Mouse (Mus musculus): ENCODE data around the gene Acod1. TPM values are rescaled to one million over a fixed set of nuclear protein-coding genes. Genes with fewer than 3 reads are reported as not detected.
A peak's percentile ranks its signal among the peaks of the same experiment; 100 is the strongest.

Gene Acod1
- total and polyA plus RNA-seq, 2 experiments from 2014 or later, result not detected

- Histone ChIP-seq H3K4me1 (ENCODE audit: insufficient read depth, low read length) (peaks cover 3% of the 10 kb centered on the region; the same call in 1 of the 2 replicates), H3K9ac (replicated peaks; ENCODE audit: low read length) (no peak overlapping the region), H3K9me3 (ENCODE audit: low read length) (no peaks in the 10 kb centered on the region), H3K27ac (no peak overlapping the region), H3K27me3 (ENCODE audit: insufficient read depth, low read length) (no peaks in the 10 kb centered on the region), H3K36me3 (ENCODE audit: insufficient read depth, low read length) (peaks cover 4% of the 10 kb centered on the region; the same call in 1 of the 2 replicates), H3K4me2 (ENCODE audit: low read depth, low read length) (no peak overlapping the region), H3K4me3 (ENCODE audit: low read length) (no peak overlapping the region)
- no peak for ATAC-seq
- DNase-seq (ENCODE audit: low spot score), result no peak
- no peak for TF ChIP-seq CTCF (IDR thresholded peaks at IDR 0.05; ENCODE audit: low read depth)
- 92% methylated on average over 12 of the region's 12 CpGs for WGBS
These were observed 24.7 kb downstream of the Acod1 start for GRCm38 (mm10) chr14:103071471-103071870.

- H3K9me3 ChIP-seq (ENCODE audit: low read length), result no peaks in the 10 kb centered on the region
- no peak overlapping the region for H3K9ac ChIP-seq (replicated peaks; ENCODE audit: low read length)
- H3K4me2 ChIP-seq (ENCODE audit: low read depth, low read length), result no peak overlapping the region
- H3K4me1 ChIP-seq (ENCODE audit: insufficient read depth, low read length), result peaks cover 3% of the 10 kb centered on the region; the same call in 1 of the 2 replicates
- no peak for TF ChIP-seq CTCF (IDR thresholded peaks at IDR 0.05; ENCODE audit: low read depth)
- DNase-seq (ENCODE audit: low spot score) (no peak), ATAC-seq (no peak)
- H3K36me3 ChIP-seq (ENCODE audit: insufficient read depth, low read length), result peaks cover 4% of the 10 kb centered on the region; the same call in 1 of the 2 replicates
- H3K4me3 ChIP-seq (ENCODE audit: low read length), result no peak overlapping the region
- H3K27me3 ChIP-seq (ENCODE audit: insufficient read depth, low read length), result no peaks in the 10 kb centered on the region
- no peak overlapping the region for H3K27ac ChIP-seq
- WGBS, result 92% methylated on average over 4 of the region's 4 CpGs
These were observed 26.0 kb downstream of the Acod1 start for GRCm38 (mm10) chr14:103072731-103073130.

- Histone ChIP-seq H3K4me2 (ENCODE audit: low read depth, low read length) (no peak overlapping the region), H3K27ac (no peak overlapping the region), H3K9ac (replicated peaks; ENCODE audit: low read length) (no peak overlapping the region), H3K9me3 (ENCODE audit: low read length) (no peaks in the 10 kb centered on the region), H3K27me3 (ENCODE audit: insufficient read depth, low read length) (no peaks in the 10 kb centered on the region), H3K36me3 (ENCODE audit: insufficient read depth, low read length) (peaks cover 4% of the 10 kb centered on the region; the same call in 1 of the 2 replicates), H3K4me3 (ENCODE audit: low read length) (no peak overlapping the region), H3K4me1 (ENCODE audit: insufficient read depth, low read length) (peaks cover 3% of the 10 kb centered on the region; the same call in 1 of the 2 replicates)
- ATAC-seq (no peak), DNase-seq (ENCODE audit: low spot score) (no peak)
- 72% methylated on average over 8 of the region's 8 CpGs for WGBS
- no peak for TF ChIP-seq CTCF (IDR thresholded peaks at IDR 0.05; ENCODE audit: low read depth)
These were observed 27.0 kb downstream of the Acod1 start for GRCm38 (mm10) chr14:103073825-103074224.

DNA sequence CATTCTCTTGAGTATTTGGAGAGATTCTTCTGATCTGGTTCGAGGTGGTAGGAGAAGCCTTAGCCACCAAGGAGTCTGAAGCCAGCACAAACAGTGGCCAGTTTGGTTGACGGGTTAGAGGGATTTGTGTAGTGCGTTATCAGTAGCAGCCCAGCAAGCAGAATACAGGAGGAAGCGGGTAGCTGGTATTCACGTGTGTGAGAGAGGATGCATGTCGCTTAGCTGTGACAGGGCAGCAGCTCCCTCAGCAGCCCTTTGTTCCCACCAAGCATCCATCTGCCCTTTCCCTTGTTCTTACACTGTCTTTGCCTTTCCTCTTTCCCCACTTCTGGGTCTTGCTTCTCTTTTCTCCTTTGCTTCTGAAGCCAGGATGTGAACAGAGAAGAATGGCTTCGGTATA, 28.4 kb downstream of the Acod1 start:
- H3K27ac ChIP-seq, result no peak overlapping the region
- no peak overlapping the region for H3K4me3 ChIP-seq (ENCODE audit: low read length)
- H3K4me1 ChIP-seq (ENCODE audit: insufficient read depth, low read length), result no peaks in the 10 kb centered on the region
- ATAC-seq (no peak), DNase-seq (ENCODE audit: low spot score) (no peak)
- H3K4me2 ChIP-seq (ENCODE audit: low read depth, low read length), result no peak overlapping the region
- WGBS, result 71% methylated on average over 7 of the region's 7 CpGs
- peaks cover 4% of the 10 kb centered on the region; the same call in 1 of the 2 replicates for H3K36me3 ChIP-seq (ENCODE audit: insufficient read depth, low read length)
- TF ChIP-seq CTCF (IDR thresholded peaks at IDR 0.05; ENCODE audit: low read depth), result no peak
- no peak overlapping the region for H3K9ac ChIP-seq (replicated peaks; ENCODE audit: low read length)
- no peaks in the 10 kb centered on the region for H3K27me3 ChIP-seq (ENCODE audit: insufficient read depth, low read length)
- no peaks in the 10 kb centered on the region for H3K9me3 ChIP-seq (ENCODE audit: low read length)

DNA sequence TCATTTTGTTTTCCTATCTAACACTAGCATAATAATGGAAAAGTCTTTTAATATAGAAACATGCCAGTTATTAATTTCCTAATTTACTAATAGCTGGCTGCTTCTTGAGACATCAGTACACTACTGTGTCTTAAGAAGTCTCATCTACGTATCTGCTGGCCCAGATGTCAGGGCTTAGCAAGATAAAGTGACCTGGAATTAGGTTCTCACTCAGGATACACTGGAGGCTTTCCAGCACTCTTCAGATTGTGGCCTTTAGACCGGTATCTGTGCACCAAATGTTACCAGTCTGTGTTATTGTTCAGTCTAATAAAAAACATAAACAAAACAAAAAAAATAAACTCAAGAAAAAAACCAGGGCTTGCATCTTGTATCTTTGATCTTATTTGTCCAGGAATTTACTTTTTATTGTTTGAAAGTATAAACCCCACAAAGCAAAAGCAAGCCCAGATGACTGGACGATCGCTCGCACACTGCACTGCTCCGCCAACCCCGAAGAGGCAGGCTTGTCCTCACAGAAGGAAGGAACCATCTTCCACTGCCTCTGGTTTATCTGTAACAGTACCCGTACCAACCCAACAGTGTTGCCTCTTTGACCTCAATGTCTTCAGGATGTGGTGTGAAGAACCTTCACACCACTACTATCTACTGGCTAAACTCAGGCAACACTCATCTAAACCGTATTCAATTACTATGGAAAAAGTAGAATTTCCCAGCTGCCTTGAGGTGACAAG, 30.7 kb downstream of the Acod1 start:
- no peak overlapping the region for H3K4me3 ChIP-seq (ENCODE audit: low read length)

DNA sequence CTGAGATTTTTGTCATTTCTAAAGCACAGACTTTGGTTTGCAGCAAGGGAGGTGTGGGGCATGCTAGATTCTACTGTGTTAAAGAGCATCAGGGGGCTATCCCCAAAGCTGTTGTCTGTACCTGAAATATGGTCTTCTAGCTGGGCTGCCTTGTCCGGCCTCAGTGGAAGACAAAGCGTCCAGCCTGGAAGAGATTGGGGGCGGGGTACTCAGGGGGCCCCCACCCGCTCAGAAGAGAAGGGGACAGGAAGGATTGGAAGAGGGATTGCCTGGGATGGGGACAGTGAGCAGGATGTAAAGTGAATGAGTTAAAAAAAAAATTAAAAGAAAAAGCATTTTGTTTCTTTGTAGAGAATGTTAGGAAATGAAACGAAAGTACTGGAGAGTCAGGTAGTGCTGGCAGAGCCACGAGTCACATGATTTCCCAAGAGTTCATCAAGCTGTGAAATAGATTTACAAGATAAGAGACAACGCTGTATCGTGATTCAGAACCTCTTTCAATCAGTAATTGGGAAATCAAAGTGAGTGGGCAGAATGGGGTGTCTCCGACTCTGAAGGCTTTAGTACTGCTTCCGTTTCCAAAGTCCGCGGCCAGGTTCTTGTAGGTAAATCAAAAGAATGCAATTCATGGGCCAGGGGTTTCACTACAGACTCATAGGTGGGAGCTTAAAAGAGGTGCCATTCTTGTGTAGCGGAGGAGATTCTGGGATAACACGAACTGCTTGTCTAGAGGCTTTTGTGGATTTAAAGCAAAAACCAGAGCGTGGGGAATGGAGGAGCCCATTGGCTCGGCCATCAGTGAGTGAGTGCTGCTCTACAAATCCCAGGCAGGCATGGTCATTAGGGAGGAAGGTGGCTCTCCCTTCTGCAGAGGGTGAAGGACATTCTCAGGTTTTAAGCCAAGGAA, 31.5 kb downstream of the Acod1 start:
- Histone ChIP-seq H3K4me2 (ENCODE audit: low read depth, low read length) (no peak overlapping the region), H3K4me3 (ENCODE audit: low read length) (no peak overlapping the region), H3K36me3 (ENCODE audit: insufficient read depth, low read length) (peaks cover 11% of the 10 kb centered on the region), H3K27me3 (ENCODE audit: insufficient read depth, low read length) (no peaks in the 10 kb centered on the region), H3K9ac (replicated peaks; ENCODE audit: low read length) (no peak overlapping the region), H3K4me1 (ENCODE audit: insufficient read depth, low read length) (no peaks in the 10 kb centered on the region), H3K27ac (no peak overlapping the region), H3K9me3 (ENCODE audit: low read length) (no peaks in the 10 kb centered on the region)
- DNase-seq (ENCODE audit: low spot score) (no peak), ATAC-seq (0 out of 2 replicates have a peak, but pooled peaks have one; percentile 27)
- no peak for TF ChIP-seq CTCF (IDR thresholded peaks at IDR 0.05; ENCODE audit: low read depth)
- 80% methylated on average over 16 of the region's 16 CpGs for WGBS

More for the DNA sequence above, 30.7 kb downstream of the Acod1 start:
- Histone ChIP-seq H3K36me3 (ENCODE audit: insufficient read depth, low read length) (peaks cover 4% of the 10 kb centered on the region; the same call in 1 of the 2 replicates), H3K27me3 (ENCODE audit: insufficient read depth, low read length) (no peaks in the 10 kb centered on the region), H3K9ac (replicated peaks; ENCODE audit: low read length) (no peak overlapping the region), H3K27ac (no peak overlapping the region), H3K9me3 (ENCODE audit: low read length) (no peaks in the 10 kb centered on the region), H3K4me2 (ENCODE audit: low read depth, low read length) (no peak overlapping the region), H3K4me1 (ENCODE audit: insufficient read depth, low read length) (no peaks in the 10 kb centered on the region)
- TF ChIP-seq CTCF (IDR thresholded peaks at IDR 0.05; ENCODE audit: low read depth), result no peak
- WGBS, result 86% methylated on average over 9 of the region's 9 CpGs
- ATAC-seq (no peak), DNase-seq (ENCODE audit: low spot score) (no peak)
